ENCODE assay signal across 22 mouse cellular contexts in genomic region chr11:109339155-109339938, GRCm38 (mm10). TPM values are rescaled to one million over a fixed set of nuclear protein-coding genes. Genes with fewer than 3 reads are reported as not detected.
DNase-seq lines count a peak whose midpoint lies in the region; ATAC-seq and TF ChIP-seq lines count a peak whose summit lies in the region.
"Had no signal": no experiment of that assay in that cellular context is flagged by ENCODE, and none has a peak within 500 bp of the region (broad histone marks: within the 10 kb centered on the region; RNA-seq: fewer than 3 reads in every experiment).

No protein-coding gene starts in this region.

- WGBS in heart, embryonic 12.5 days, result 87% methylated on average over 8 of the region's 8 CpGs
- 84% methylated on average over 8 of the region's 8 CpGs for WGBS in liver, postnatal 0 days (ENCODE audit: insufficient replicate concordance)
- WGBS in liver, embryonic 12.5 days (ENCODE audit: insufficient replicate concordance), result 77% methylated on average over 8 of the region's 8 CpGs

- no peak for TF ChIP-seq CTCF in liver, postnatal 0 days (IDR thresholded peaks at IDR 0.05; ENCODE audit: low read depth)

- no peak for TF ChIP-seq EP300 in liver, postnatal 0 days (IDR thresholded peaks at IDR 0.05; ENCODE audit: low read depth)

- no peaks in the 10 kb centered on the region for H3K27me3 ChIP-seq in heart, embryonic 12.5 days (replicated peaks)
- no peaks in the 10 kb centered on the region for H3K27me3 ChIP-seq in liver, postnatal 0 days (ENCODE audit: insufficient read depth, low read length)
- H3K27me3 ChIP-seq in liver, embryonic 12.5 days (replicated peaks), result no peaks in the 10 kb centered on the region
- H3K27me3 ChIP-seq: embryonic facial prominence, embryonic 15.5 days; forebrain, embryonic 13.5 days; Patski had no signal

- no peak overlapping the region for H3K4me2 ChIP-seq in heart, embryonic 12.5 days
- H3K4me2 ChIP-seq in liver, postnatal 0 days (ENCODE audit: low read depth, low read length), result no peak overlapping the region
- no peak overlapping the region for H3K4me2 ChIP-seq in liver, embryonic 12.5 days
- H3K4me2 ChIP-seq: embryonic facial prominence, embryonic 13.5 days; embryonic facial prominence, embryonic 15.5 days; forebrain, embryonic 13.5 days had no signal

- H3K9me3 ChIP-seq in heart, embryonic 12.5 days (replicated peaks), result no peaks in the 10 kb centered on the region
- no peaks in the 10 kb centered on the region for H3K9me3 ChIP-seq in liver, postnatal 0 days (ENCODE audit: low read length)
- no peaks in the 10 kb centered on the region for H3K9me3 ChIP-seq in liver, embryonic 12.5 days (replicated peaks)
- H3K9me3 ChIP-seq: embryonic facial prominence, embryonic 13.5 days; embryonic facial prominence, embryonic 15.5 days; forebrain, embryonic 10.5 days; forebrain, embryonic 13.5 days had no signal

- no peak overlapping the region for H3K4me3 ChIP-seq in heart, embryonic 12.5 days
- no peak overlapping the region for H3K4me3 ChIP-seq in liver, postnatal 0 days (ENCODE audit: low read depth, low read length)
- no peak overlapping the region for H3K4me3 ChIP-seq in liver, embryonic 12.5 days
- H3K4me3 ChIP-seq: embryonic facial prominence, embryonic 13.5 days; embryonic facial prominence, embryonic 15.5 days; erythroblast, embryonic 14.5 days; forebrain, embryonic 10.5 days; forebrain, embryonic 13.5 days had no signal

- H3K4me1 ChIP-seq in heart, embryonic 12.5 days (replicated peaks), result peaks cover 14% of the 10 kb centered on the region
- peaks cover 12% of the 10 kb centered on the region for H3K4me1 ChIP-seq in liver, postnatal 0 days (ENCODE audit: insufficient read depth)
- 0 out of 2 replicates have a peak, but pooled peaks cover 3% of the 10 kb centered on the region for H3K4me1 ChIP-seq in liver, embryonic 12.5 days

- H3K36me3 ChIP-seq in heart, embryonic 12.5 days, result no peaks in the 10 kb centered on the region
- no peaks in the 10 kb centered on the region for H3K36me3 ChIP-seq in liver, postnatal 0 days (replicated peaks; ENCODE audit: insufficient read depth, low read length)
- no peaks in the 10 kb centered on the region for H3K36me3 ChIP-seq in liver, embryonic 12.5 days
- H3K36me3 ChIP-seq: embryonic facial prominence, embryonic 13.5 days; embryonic facial prominence, embryonic 15.5 days; forebrain, embryonic 10.5 days had no signal

- ATAC-seq in heart, embryonic 12.5 days (ENCODE audit: insufficient number of reproducible peaks, low FRiP score), result no peak
- ATAC-seq in liver, postnatal 0 days, result peak; percentile 56
- no peak for ATAC-seq in liver, embryonic 12.5 days
- ATAC-seq: activated CD4-positive, CD25-positive, alpha-beta regulatory T cell, adult 4 months; forebrain, embryonic 13.5 days; forebrain, embryonic 16.5 days; Patski had no signal

- no peak overlapping the region for H3K9ac ChIP-seq in heart, embryonic 12.5 days
- no peak overlapping the region for H3K9ac ChIP-seq in liver, postnatal 0 days (replicated peaks)
- no peak overlapping the region for H3K9ac ChIP-seq in liver, embryonic 12.5 days
- H3K9ac ChIP-seq: embryonic facial prominence, embryonic 13.5 days; embryonic facial prominence, embryonic 15.5 days; forebrain, embryonic 13.5 days had no signal

- peak; percentile 15 for DNase-seq in heart, adult 11 months
- DNase-seq in liver, postnatal 0 days, result no peak
- no peak for DNase-seq in adrenal gland, adult 8-10 months
- DNase-seq: adrenal gland, postnatal 10 days; adrenal gland, postnatal 25 days; cerebellum, adult 11 months; cerebellum, adult 18-20 months; cerebellum, adult 8-10 months; cerebellum, adult 9-11 months; cerebellum, postnatal 14 days; cerebellum, postnatal 36 days; embryo, embryonic 11 days had no signal

- no peak overlapping the region for H3K27ac ChIP-seq in heart, embryonic 12.5 days (ENCODE audit: poor library complexity, severe bottlenecking)
- no peak overlapping the region for H3K27ac ChIP-seq in liver, postnatal 0 days (ENCODE audit: low read depth)
- H3K27ac ChIP-seq in liver, embryonic 12.5 days, result no peak overlapping the region
- H3K27ac ChIP-seq: embryonic facial prominence, embryonic 13.5 days; embryonic facial prominence, embryonic 15.5 days; forebrain, embryonic 10.5 days; forebrain, embryonic 13.5 days had no signal

RNA-seq across cellular contexts. Expression of gene Gna13, which starts 23.3 kb away (rescaled TPM):
- polyA plus RNA-seq in heart, embryonic 12.5 days (2016; fragmentation: Nextera tagmentation; extraction: Ambion mirVana), result 21.6 and 27.2 TPM in 2 replicates
- 28.4 and 30.6 TPM in 2 replicates for polyA plus RNA-seq in liver, postnatal 0 days (2015; fragmentation: Nextera tagmentation; extraction: Ambion mirVana)
- polyA plus RNA-seq in liver, embryonic 12.5 days (2016; fragmentation: Nextera tagmentation; extraction: Ambion mirVana), result 18.0 and 19.4 TPM in 2 replicates
- total RNA-seq in adrenal gland, adult 8-10 months (2022), result 10 to 100 TPM; 65.1 to 70.3 (median 68.0) TPM

RNA-seq across cellular contexts. Expression of gene Rgs9, which starts 41.4 kb away (rescaled TPM):
- 0.91 and 1.1 TPM in 2 replicates for polyA plus RNA-seq in heart, embryonic 12.5 days (2016; fragmentation: Nextera tagmentation; extraction: Ambion mirVana)
- polyA plus RNA-seq in liver, postnatal 0 days (2015; fragmentation: Nextera tagmentation; extraction: Ambion mirVana), result 0.11 TPM in 1 of 2 replicates, not detected in the other
- 0.10 and 0.13 TPM in 2 replicates for polyA plus RNA-seq in liver, embryonic 12.5 days (2016; fragmentation: Nextera tagmentation; extraction: Ambion mirVana)
- total RNA-seq in adrenal gland, adult 8-10 months (2022), result 1 to 10 TPM; 4.9 to 9.8 (median 7.4) TPM
- polyA plus RNA-seq: erythroblast, embryonic 14.5 days had no signal
